Mouse (Mus musculus) heart, embryonic 14.5 days (tissue): ENCODE data around the gene Grb10. TPM values are rescaled to one million over a fixed set of nuclear protein-coding genes. Genes with fewer than 3 reads are reported as not detected.

Source experiments
- ATAC-seq: fragments of 200-750 bp; cut with Nextera tagmentation; 2 replicates; pipeline ENCODE4 v1.8.0; 2017; ENCODE audit warnings: low read depth, moderate TSS enrichment; ENCODE audit not compliant: insufficient number of reproducible peaks, insufficient read depth, low FRiP score
- H3K27ac ChIP-seq, 2 experiments: fragments of 200-500 bp in 1 of 2; fragments of 300-500 bp in 1 of 2; sonication (generic) in 1 of 2; replicated peaks in 1 of 2; 2 replicates each; pipeline ENCODE4 v1.5.1; 2012 to 2014; ENCODE audit warnings: low read depth in 2 of 2, low read length in 2 of 2, control low read depth in 1 of 2, mild to moderate bottlenecking in 1 of 2, mixed read lengths in 1 of 2; ENCODE audit not compliant: control insufficient read depth in 1 of 2, insufficient read depth in 1 of 2
- H3K27me3 ChIP-seq: fragments of 300-500 bp; sonication (generic); 2 replicates; pipeline ENCODE4 v1.6.1; 2014; ENCODE audit warnings: mild to moderate bottlenecking, low read length, control low read depth; ENCODE audit not compliant: control insufficient read depth, insufficient read depth
- H3K36me3 ChIP-seq: fragments of 300-500 bp; sonication (generic); 2 replicates; pipeline ENCODE4 v1.6.1; 2014; ENCODE audit warnings: mild to moderate bottlenecking, control low read depth, low read length, mixed read lengths; ENCODE audit not compliant: control insufficient read depth, insufficient read depth
- H3K4me1 ChIP-seq, 2 experiments: fragments of 200-500 bp in 1 of 2; fragments of 300-500 bp in 1 of 2; sonication (generic) in 1 of 2; 2 replicates each; pipeline ENCODE4 v1.6.1; 2012 to 2014; ENCODE audit warnings: low read length in 2 of 2, control low read depth in 1 of 2, mixed read lengths in 1 of 2; ENCODE audit not compliant: control insufficient read depth in 2 of 2, insufficient read depth in 2 of 2
- H3K4me2 ChIP-seq: fragments of 300-500 bp; sonication (generic); 2 replicates; pipeline ENCODE4 v1.6.1; 2014; ENCODE audit warnings: mild to moderate bottlenecking, low read length
- H3K4me3 ChIP-seq, 2 experiments: fragments of 200-500 bp in 1 of 2; fragments of 300-500 bp in 1 of 2; sonication (generic) in 1 of 2; 2 replicates each; pipeline ENCODE4 v1.5.1; 2012 to 2014; ENCODE audit warnings: low read length in 2 of 2, mild to moderate bottlenecking in 2 of 2, control low read depth in 1 of 2, low read depth in 1 of 2, moderate library complexity in 1 of 2; ENCODE audit not compliant: control insufficient read depth in 1 of 2, insufficient read depth in 1 of 2
- H3K9ac ChIP-seq: fragments of 300-500 bp; sonication (generic); 2 replicates; pipeline ENCODE4 v1.6.1; 2014; ENCODE audit warnings: mild to moderate bottlenecking, low read length
- H3K9me3 ChIP-seq: fragments of 300-500 bp; sonication (generic); 2 replicates; pipeline ENCODE4 v1.6.1; 2016; ENCODE audit warnings: low read length, control low read depth; ENCODE audit not compliant: control insufficient read depth
- WGBS: fragments of 180-500 bp; shearing (Covaris S2); extraction: QIAGEN DNeasy Blood & Tissue Kit; methylation state at CpG from one replicate; pipeline ENCODE4 v1.1.7; 2014; 5-methylcytosine and 5-hydroxymethylcytosine counted together
- polyA plus RNA-seq: library from polyadenylated mRNA; unstranded; fragments of >200 nt; fragmentation: Nextera tagmentation; extraction: Ambion mirVana; gene quantifications from 2 replicates; pipeline ENCODE4 v1.2.1, GENCODE M21; 2014

Grb10 gene
- polyA plus RNA-seq, 1 experiment from 2014 or later: 330 TPM

DNA sequence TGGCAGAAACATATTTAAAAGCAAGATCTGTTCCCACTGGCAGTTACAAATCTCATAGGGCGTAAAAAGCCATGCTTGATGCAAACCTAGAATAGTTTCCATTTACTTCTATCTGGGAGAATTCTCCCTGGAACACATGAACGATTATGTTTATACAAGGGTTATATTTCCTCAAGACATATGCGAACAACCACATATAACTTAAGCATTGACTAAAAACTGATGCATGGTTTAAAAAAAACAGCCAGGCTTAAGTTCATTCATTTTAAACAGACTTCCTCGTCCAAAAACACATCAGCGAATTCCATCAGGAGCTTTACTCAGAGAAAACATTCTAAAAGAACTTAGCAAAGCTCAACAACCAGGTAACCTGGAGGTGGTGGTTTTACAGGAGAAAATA is 90.6 kb downstream of the Grb10 start:
- no peak for ATAC-seq
- no peaks in the 10 kb centered on the region for H3K27me3 ChIP-seq
- H3K4me3 ChIP-seq: no peak overlapping the region
- peak overlapping the region; percentile 66; the same call in 1 of the 2 replicates for H3K9ac ChIP-seq
- no peak overlapping the region for H3K4me2 ChIP-seq
- H3K4me1 ChIP-seq: peaks cover 13 to 40% of the 10 kb centered on the region in 2 experiments
- H3K27ac ChIP-seq: peak overlapping the region; percentile 69 to 89
- 78% methylated on average over 5 of the region's 5 CpGs for WGBS
- peaks cover 86% of the 10 kb centered on the region for H3K36me3 ChIP-seq
- no peaks in the 10 kb centered on the region for H3K9me3 ChIP-seq

DNA sequence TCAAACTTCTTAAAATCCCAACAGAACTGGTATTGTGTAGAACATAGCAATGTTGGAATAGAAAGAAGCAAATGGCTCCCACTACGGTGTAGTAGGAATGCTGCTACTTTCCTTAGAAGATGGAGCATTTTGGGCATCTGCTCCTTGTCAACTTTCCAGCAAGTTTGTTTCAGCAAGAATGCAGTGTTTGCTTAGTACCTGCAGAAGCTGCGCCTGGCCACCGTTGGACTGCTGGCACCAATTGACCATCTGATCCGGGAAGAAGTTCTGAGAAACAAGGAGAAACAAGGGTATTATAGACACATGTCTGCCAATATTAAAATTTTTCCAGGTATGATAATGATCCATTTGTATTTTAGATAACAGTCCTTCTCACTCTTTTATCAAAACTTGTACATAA is 92.7 kb downstream of the Grb10 start:
- Histone ChIP-seq H3K4me2 (no peak overlapping the region), H3K9me3 (no peaks in the 10 kb centered on the region), H3K4me3 (no peak overlapping the region), H3K9ac (no peak overlapping the region), H3K4me1 (peaks cover 16 to 51% of the 10 kb centered on the region in 2 experiments), H3K27ac (no peak overlapping the region), H3K27me3 (no peaks in the 10 kb centered on the region), H3K36me3 (peaks cover 95% of the 10 kb centered on the region)
- WGBS: 85% methylated on average over 4 of the region's 4 CpGs
- no peak for ATAC-seq

DNA sequence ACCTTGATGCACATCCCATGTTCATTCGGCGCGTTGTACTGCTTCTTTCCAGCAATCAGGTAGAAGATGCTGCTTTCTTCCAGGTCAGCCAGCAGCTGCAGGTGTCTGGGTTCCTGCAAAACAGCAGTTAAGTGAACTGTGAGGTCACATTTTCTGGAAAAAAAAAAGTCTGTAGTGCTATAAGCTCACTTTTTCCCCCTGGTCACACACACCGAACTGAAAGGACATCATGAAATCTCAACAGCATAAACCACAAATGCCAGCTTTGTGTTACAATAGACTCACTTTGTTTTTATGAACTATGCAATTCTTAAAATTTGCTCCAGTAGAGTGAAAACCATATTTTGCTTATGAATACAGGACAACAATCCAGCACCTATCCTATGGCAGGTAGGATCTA is 93.7 kb downstream of the Grb10 start:
- Histone ChIP-seq H3K4me3 (no peak overlapping the region), H3K9me3 (no peaks in the 10 kb centered on the region), H3K27ac (0 out of 4 replicates have a peak overlapping the region, but pooled peaks of 1 of the 2 experiments have one; percentile 21), H3K27me3 (no peaks in the 10 kb centered on the region), H3K9ac (no peak overlapping the region; the same call in 1 of the 2 replicates), H3K4me1 (peaks cover 16 to 49% of the 10 kb centered on the region in 2 experiments), H3K36me3 (peaks cover 92% of the 10 kb centered on the region), H3K4me2 (no peak overlapping the region)
- 89% methylated on average over 4 of the region's 4 CpGs for WGBS
- ATAC-seq: no peak

DNA sequence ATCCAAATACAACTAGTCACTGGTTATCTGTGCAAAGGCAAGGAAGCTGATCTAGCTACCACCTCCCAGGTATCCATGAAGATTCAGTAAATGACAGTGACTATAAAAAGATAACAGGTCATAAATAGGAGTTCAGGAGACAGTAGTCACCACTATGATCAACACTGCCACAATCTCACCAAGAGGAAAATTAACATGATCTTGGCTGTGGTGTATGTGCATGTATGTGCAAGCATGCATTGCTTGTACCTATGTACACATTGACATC is 94.5 kb downstream of the Grb10 start:
- H3K36me3 ChIP-seq: peaks cover 91% of the 10 kb centered on the region
- H3K27ac ChIP-seq: peak overlapping the region; percentile 14 to 88; a peak in 2 of 4 replicates
- H3K4me3 ChIP-seq: no peak overlapping the region
- H3K27me3 ChIP-seq: no peaks in the 10 kb centered on the region
- H3K4me1 ChIP-seq: peaks cover 17 to 47% of the 10 kb centered on the region in 2 experiments
- H3K9ac ChIP-seq: no peak overlapping the region
- H3K9me3 ChIP-seq: no peaks in the 10 kb centered on the region
- ATAC-seq: no peak
- H3K4me2 ChIP-seq: no peak overlapping the region

DNA sequence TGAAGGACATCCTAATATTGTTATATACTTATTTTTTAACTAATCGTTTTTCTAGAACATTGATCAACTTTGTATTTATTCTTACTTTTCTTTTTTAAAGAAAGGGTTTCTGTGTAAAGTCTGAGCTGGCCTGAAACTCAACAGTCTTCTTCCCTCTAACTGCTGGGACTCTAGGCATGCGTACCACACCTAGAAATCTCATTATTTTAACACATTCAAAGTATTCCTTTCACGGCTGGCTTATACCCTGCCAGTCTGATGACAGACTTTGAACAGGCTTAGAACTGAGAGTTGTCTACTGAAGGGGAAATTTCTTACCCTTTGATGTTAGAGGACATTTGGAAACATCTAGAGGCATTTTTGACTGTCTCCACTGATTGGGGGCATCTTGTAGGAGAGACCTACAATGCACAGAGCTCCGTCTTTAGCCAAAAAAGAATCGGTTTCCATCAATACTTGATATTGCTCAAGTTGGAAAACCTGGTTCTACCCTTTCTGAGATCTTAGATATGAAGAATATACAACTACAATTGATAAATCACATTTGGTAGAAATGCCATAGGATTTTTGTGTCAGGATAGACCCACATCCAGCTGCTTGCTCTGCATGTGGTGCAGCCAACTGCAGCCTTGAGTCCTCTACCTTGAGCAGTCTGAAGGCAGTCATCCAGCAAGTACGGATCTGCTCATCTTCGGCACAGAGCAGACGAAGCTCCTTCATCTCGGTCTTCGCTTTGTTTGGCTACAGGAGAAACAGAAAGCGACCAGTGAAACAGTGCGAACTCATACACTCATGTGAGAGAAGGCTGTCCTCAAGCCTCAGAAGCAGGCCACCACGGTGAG is 95.0 kb downstream of the Grb10 start:
- no peak overlapping the region for H3K4me2 ChIP-seq
- peaks cover 94% of the 10 kb centered on the region for H3K36me3 ChIP-seq
- ATAC-seq: no peak
- H3K9ac ChIP-seq: peak overlapping the region; percentile 54; the same call in 1 of the 2 replicates
- peak overlapping the region; percentile 14 to 88; a peak in 3 of 4 replicates for H3K27ac ChIP-seq
- H3K4me3 ChIP-seq: no peak overlapping the region
- H3K27me3 ChIP-seq: no peaks in the 10 kb centered on the region
- no peaks in the 10 kb centered on the region for H3K9me3 ChIP-seq
- H3K4me1 ChIP-seq: peaks cover 14 to 47% of the 10 kb centered on the region in 2 experiments
- WGBS: 82% methylated on average over 13 of the region's 13 CpGs

DNA sequence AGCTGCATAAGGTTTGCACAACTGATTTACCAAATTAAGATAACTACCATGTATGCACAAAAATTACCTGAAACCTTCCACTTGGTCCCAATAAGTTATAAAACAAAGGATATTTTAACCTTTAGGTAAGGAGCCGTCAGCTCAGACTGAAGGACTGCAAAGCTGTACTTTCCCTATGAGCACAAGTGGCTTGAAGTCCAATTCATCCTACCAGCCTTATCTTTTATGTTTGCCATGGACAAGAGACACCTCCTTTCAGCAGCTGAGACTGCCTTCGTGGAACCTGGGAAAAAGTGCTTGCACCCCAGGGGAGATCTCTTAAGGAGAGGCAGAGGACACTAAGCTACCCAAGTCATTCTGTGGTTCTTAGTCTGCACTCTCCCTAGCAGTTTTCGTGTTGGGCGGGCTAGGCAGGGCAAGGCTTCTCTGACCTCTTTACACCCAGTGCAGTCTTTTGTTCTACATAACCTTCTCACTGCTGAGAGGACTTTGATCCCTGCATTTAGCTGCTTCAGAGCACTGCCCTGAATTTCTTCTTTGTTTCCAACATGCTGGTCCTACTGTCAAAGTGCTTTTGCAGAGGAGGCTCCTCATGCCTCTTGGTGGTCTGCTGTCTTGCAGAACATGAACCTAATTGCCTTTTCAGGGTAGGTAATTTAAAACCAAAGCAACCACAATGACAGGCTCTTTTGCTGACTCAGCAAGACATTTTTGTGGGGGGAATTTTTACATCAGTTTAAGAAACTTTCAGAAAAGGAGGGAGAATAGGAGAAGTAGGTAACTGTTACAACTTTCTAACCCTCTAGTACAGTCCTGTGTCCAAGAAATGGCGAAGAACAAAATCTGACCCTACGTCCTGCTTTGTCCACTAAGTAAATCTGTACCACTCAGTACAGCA is 95.9 kb downstream of the Grb10 start:
- Histone ChIP-seq H3K4me2 (no peak overlapping the region), H3K27me3 (no peaks in the 10 kb centered on the region), H3K9ac (peak overlapping the region; percentile 54), H3K36me3 (peaks cover 94% of the 10 kb centered on the region), H3K4me1 (peaks cover 11 to 46% of the 10 kb centered on the region in 2 experiments), H3K27ac (peak overlapping the region; percentile 66 to 88), H3K9me3 (no peaks in the 10 kb centered on the region), H3K4me3 (no peak overlapping the region)
- ATAC-seq: no peak
- WGBS: 55% methylated on average over 6 of the region's 6 CpGs

DNA sequence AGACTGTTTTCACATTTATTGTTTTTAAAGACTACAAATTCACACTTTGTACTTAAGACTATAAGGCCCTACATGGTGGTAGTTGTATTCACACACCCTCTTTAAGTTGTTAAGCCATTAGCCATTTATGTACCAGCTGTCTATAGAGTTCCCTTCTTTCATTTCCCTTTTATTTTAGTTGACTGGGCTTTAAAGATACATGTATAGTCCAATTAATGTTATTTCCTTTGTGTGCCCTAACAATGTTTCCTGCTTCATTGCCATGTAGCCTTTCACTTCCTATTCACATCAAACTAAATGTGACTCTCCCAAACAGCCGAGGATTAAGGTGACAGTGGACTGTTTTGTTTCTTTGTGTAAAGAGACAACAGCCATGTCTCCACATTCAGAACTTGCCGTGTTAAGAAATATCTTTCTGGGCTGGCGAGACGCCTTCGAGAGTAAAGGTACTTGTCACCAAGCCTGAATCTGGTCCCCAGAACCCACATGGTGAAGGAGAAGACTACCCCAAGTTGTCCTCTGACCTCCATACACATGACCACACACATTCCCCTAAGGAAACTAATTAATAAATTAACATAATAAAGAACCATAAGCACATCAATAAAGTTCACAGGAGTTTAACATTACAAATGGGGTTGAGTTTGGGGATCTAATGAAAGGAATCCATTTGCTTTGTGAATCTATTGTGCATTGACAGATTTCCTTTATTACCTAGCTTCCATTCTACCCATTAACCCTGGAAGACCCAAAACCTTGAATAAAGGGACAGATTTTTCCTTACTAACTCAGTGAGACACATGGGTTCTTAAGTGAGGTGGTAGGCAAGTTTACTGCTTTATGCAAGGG is 97.4 kb downstream of the Grb10 start:
- Histone ChIP-seq H3K4me2 (no peak overlapping the region), H3K27ac (peak overlapping the region; percentile 28 to 88; a peak in 3 of 4 replicates), H3K4me3 (no peak overlapping the region), H3K4me1 (peaks cover 11 to 46% of the 10 kb centered on the region in 2 experiments), H3K27me3 (no peaks in the 10 kb centered on the region), H3K9ac (no peak overlapping the region), H3K36me3 (peaks cover 94% of the 10 kb centered on the region), H3K9me3 (no peaks in the 10 kb centered on the region)
- no peak for ATAC-seq
- 81% methylated on average over 5 of the region's 5 CpGs for WGBS
